Mouse (Mus musculus) embryonic fibroblast, embryonic 13.5 days (primary cell): ENCODE data around the gene Pla2g4e.

Source experiments
- CTCF ChIP-seq: IDR thresholded peaks from 2 replicates; pipeline ENCODE4 v1.5.1; 2011; ENCODE audit warnings: mild to moderate bottlenecking, control low read depth, low read length, moderate library complexity, borderline replicate concordance; ENCODE audit not compliant: insufficient read depth
- POLR2A ChIP-seq: IDR thresholded peaks from 2 replicates; pipeline ENCODE4 v1.6.1; 2011; ENCODE audit warnings: low read depth, mild to moderate bottlenecking, control low read depth, low read length, moderate library complexity

GRCm38 (mm10) chr2:120285639-120286038, 40.5 kb upstream of the Pla2g4e start:
- TF ChIP-seq CTCF (no peak), POLR2A (no peak)
